Mouse (Mus musculus) forebrain, embryonic 11.5 days (tissue): Measurements from ENCODE around the gene Ubtd2. TPM values are rescaled to one million over a fixed set of nuclear protein-coding genes. Genes with fewer than 3 reads are reported as not detected.
A peak's percentile ranks its signal among the peaks of the same experiment; 100 is the strongest.

Experiments
- ATAC-seq: fragments of 200-750 bp; cut with Nextera tagmentation; replicated peaks from 2 replicates; pipeline ENCODE4 v1.8.0; 2017; ENCODE audit warnings: moderate TSS enrichment; ENCODE audit not compliant: low FRiP score
- DNase-seq: peaks from one replicate; pipeline ENCODE4 v3.0.0-alpha.2; 2017; ENCODE audit warnings: low spot score
- H3K27ac ChIP-seq: fragments of 300-500 bp; sonication (generic); 2 replicates; pipeline ENCODE4 v1.5.1; 2014; ENCODE audit warnings: low read depth, low read length
- H3K27me3 ChIP-seq: fragments of 300-500 bp; sonication (generic); 2 replicates; pipeline ENCODE4 v1.6.1; 2014; ENCODE audit warnings: mild to moderate bottlenecking, low read length, mixed read lengths; ENCODE audit not compliant: control insufficient read depth, insufficient read depth
- H3K36me3 ChIP-seq: fragments of 300-500 bp; sonication (generic); 2 replicates; pipeline ENCODE4 v1.6.1; 2014; ENCODE audit warnings: mild to moderate bottlenecking, low read length, moderate library complexity, mixed read lengths; ENCODE audit not compliant: control insufficient read depth, insufficient read depth
- H3K4me1 ChIP-seq: fragments of 300-500 bp; sonication (generic); replicated peaks from 2 replicates; pipeline ENCODE4 v1.6.1; 2014; ENCODE audit warnings: low read length, mixed read lengths; ENCODE audit not compliant: control insufficient read depth, insufficient read depth
- H3K4me2 ChIP-seq: fragments of 300-500 bp; sonication (generic); 2 replicates; pipeline ENCODE4 v1.6.1; 2014; ENCODE audit warnings: low read depth, mild to moderate bottlenecking, low read length, moderate library complexity, mixed read lengths; ENCODE audit not compliant: severe bottlenecking
- H3K4me3 ChIP-seq: fragments of 300-500 bp; sonication (generic); 2 replicates; pipeline ENCODE4 v1.5.1; 2014; ENCODE audit warnings: low read depth, low read length
- H3K9ac ChIP-seq: fragments of 300-500 bp; sonication (generic); 2 replicates; pipeline ENCODE4 v1.6.1; 2014; ENCODE audit warnings: low read length
- H3K9me3 ChIP-seq: fragments of 300-500 bp; sonication (generic); 2 replicates; pipeline ENCODE4 v1.6.1; 2016; ENCODE audit warnings: low read length, mixed read lengths; ENCODE audit not compliant: control insufficient read depth
- WGBS: fragments of 180-500 bp; shearing (Covaris S2); extraction: QIAGEN DNeasy Blood & Tissue Kit; methylation state at CpG from one replicate; pipeline ENCODE4 v1.1.7; 2014; 5-methylcytosine and 5-hydroxymethylcytosine counted together
- polyA plus RNA-seq: library from polyadenylated mRNA; unstranded; fragments of >200 nt; fragmentation: Nextera tagmentation; extraction: Ambion mirVana; gene quantifications from 2 replicates; pipeline ENCODE4 v1.2.1, GENCODE M21; 2014

Ubtd2 gene
- polyA plus RNA-seq, 1 experiment from 2014 or later, result 72.2 TPM

GRCm38 (mm10) chr11:32533482-32534261 is 78.5 kb downstream of the Ubtd2 start:
- Histone ChIP-seq H3K9me3 (no peaks in the 10 kb centered on the region), H3K27ac (no peak overlapping the region), H3K4me2 (peak overlapping the region; percentile 97), H3K4me3 (peak overlapping the region; percentile 55), H3K4me1 (peaks cover 8% of the 10 kb centered on the region; the same call in 1 of the 2 replicates), H3K27me3 (peaks cover 8% of the 10 kb centered on the region; the same call in 1 of the 2 replicates), H3K36me3 (no peaks in the 10 kb centered on the region), H3K9ac (peak overlapping the region; percentile 67)
- peak; percentile 39 for ATAC-seq
- WGBS, result 1% methylated on average over 24 of the region's 24 CpGs
- DNase-seq, result no peak

DNA sequence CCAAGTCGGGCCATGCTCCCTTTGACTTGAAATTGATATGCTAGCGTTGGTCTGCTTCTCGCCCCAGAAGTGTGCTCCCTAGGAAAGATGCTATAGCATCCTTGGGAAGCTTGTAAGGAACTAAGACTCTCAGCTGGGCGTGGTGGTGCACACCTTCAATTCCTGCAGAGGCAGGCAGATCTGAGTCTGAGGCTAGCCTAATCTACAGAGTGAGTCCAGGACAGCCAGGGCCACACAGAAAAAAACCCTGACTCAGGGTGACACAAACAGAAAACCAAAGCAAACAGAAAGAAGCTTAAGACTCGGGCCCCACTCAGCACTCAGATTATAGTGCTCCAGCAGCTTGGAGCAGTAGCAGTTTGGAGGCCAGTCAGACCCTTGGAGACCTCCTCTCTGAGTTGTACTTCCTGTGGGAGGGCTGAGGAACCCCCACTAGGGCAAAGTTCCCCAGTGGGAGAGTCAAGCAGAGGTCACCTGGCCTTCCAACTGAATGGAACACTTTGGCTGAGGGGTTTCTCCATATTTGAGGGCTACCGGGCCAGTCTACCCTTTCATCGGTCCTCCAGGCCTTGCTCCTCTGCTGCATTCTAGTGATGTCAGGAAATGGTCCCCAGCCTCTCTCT is 79.4 kb downstream of the Ubtd2 start:
- Histone ChIP-seq H3K9ac (no peak overlapping the region), H3K4me1 (peaks cover 8% of the 10 kb centered on the region; the same call in 1 of the 2 replicates), H3K27ac (no peak overlapping the region), H3K9me3 (no peaks in the 10 kb centered on the region), H3K36me3 (no peaks in the 10 kb centered on the region), H3K4me2 (no peak overlapping the region), H3K27me3 (peaks cover 8% of the 10 kb centered on the region; the same call in 1 of the 2 replicates), H3K4me3 (no peak overlapping the region)
- DNase-seq (no peak), ATAC-seq (no peak)
- WGBS, result 77% methylated on average over 7 of the region's 7 CpGs

GRCm38 (mm10) chr11:32535646-32536045 is 80.5 kb downstream of the Ubtd2 start:
- no peaks in the 10 kb centered on the region for H3K9me3 ChIP-seq
- no peak overlapping the region for H3K27ac ChIP-seq
- H3K4me3 ChIP-seq, result no peak overlapping the region
- H3K36me3 ChIP-seq, result no peaks in the 10 kb centered on the region
- DNase-seq, result no peak
- 91% methylated on average over 4 of the region's 4 CpGs for WGBS
- H3K4me1 ChIP-seq, result peaks cover 8% of the 10 kb centered on the region; the same call in 1 of the 2 replicates
- H3K4me2 ChIP-seq, result no peak overlapping the region
- H3K9ac ChIP-seq, result no peak overlapping the region
- H3K27me3 ChIP-seq, result peaks cover 8% of the 10 kb centered on the region; the same call in 1 of the 2 replicates
- ATAC-seq, result no peak

GRCm38 (mm10) chr11:32536954-32537353 is 81.8 kb downstream of the Ubtd2 start:
- H3K27ac ChIP-seq, result no peak overlapping the region
- DNase-seq (peak; percentile 82), ATAC-seq (peak; percentile 74)
- peaks cover 8% of the 10 kb centered on the region; the same call in 1 of the 2 replicates for H3K27me3 ChIP-seq
- no peaks in the 10 kb centered on the region for H3K36me3 ChIP-seq
- no peaks in the 10 kb centered on the region for H3K9me3 ChIP-seq
- H3K4me3 ChIP-seq, result no peak overlapping the region
- peaks cover 6% of the 10 kb centered on the region; the same call in 1 of the 2 replicates for H3K4me1 ChIP-seq
- no peak overlapping the region for H3K9ac ChIP-seq
- no peak overlapping the region for H3K4me2 ChIP-seq
- 24% methylated on average over 7 of the region's 7 CpGs for WGBS

DNA sequence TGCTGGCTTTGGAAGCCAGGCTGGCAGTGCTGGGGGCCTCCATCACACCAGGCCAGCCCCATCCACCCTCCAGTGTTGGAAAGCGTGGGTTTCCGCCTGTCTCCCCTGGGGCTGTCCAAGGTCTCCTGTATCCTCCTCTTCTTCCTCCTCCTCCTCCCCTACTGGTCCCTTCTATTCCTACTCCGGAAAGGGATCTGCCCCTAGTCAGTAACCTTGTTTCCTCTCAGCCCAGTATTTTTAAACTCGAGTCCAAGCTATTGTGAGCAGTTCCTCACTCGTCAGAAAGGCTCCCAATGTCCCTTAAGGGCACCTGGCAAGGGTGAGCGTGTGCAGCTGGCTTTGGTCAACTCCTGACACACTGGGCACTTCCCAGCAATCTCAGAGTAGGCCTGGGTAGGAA is 83.3 kb downstream of the Ubtd2 start:
- Histone ChIP-seq H3K4me2 (no peak overlapping the region), H3K9me3 (no peaks in the 10 kb centered on the region), H3K4me3 (no peak overlapping the region), H3K9ac (no peak overlapping the region), H3K4me1 (peaks cover 8% of the 10 kb centered on the region; the same call in 1 of the 2 replicates), H3K36me3 (no peaks in the 10 kb centered on the region), H3K27me3 (peaks cover 8% of the 10 kb centered on the region; the same call in 1 of the 2 replicates), H3K27ac (no peak overlapping the region)
- 77% methylated on average over 6 of the region's 6 CpGs for WGBS
- no peak for ATAC-seq
- DNase-seq, result no peak

DNA sequence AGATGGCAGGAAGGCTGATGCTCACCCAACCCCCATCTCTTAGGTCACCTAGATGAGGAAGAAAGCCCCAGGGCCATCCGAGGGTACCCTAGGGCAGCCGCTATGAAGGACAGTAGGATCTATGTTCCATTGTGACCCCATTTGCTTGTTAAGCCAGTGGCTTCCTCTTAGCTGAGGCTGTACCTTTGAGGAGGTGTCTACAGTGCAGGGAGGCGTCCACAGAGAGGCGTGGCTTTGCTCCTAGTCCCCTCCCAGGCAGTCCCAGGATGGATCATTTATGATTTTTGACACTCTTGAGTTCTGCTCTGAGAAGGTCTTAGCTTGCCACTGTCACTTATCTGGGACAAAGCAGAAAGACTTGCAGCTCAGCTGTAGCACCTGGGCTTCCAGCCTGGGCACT is 83.7 kb downstream of the Ubtd2 start:
- Histone ChIP-seq H3K27ac (no peak overlapping the region), H3K4me1 (peaks cover 4% of the 10 kb centered on the region; the same call in 1 of the 2 replicates)
- 81% methylated on average over 4 of the region's 4 CpGs for WGBS

GRCm38 (mm10) chr11:32539717-32540116 is 84.5 kb downstream of the Ubtd2 start:
- WGBS, result 92% methylated on average over 7 of the region's 7 CpGs
- DNase-seq (no peak), ATAC-seq (no peak)
- Histone ChIP-seq H3K9ac (no peak overlapping the region), H3K4me1 (peaks cover 2% of the 10 kb centered on the region; the same call in 1 of the 2 replicates), H3K27ac (no peak overlapping the region), H3K27me3 (0 out of 2 replicates have a peak, but pooled peaks cover 3% of the 10 kb centered on the region), H3K4me3 (no peak overlapping the region), H3K4me2 (no peak overlapping the region), H3K9me3 (no peaks in the 10 kb centered on the region), H3K36me3 (no peaks in the 10 kb centered on the region)

More for the DNA sequence above, 83.7 kb downstream of the Ubtd2 start:
- H3K4me2 ChIP-seq, result no peak overlapping the region
- no peaks in the 10 kb centered on the region for H3K36me3 ChIP-seq
- DNase-seq, result no peak
- no peak for ATAC-seq
- H3K4me3 ChIP-seq, result no peak overlapping the region
- H3K9ac ChIP-seq, result no peak overlapping the region
- H3K9me3 ChIP-seq, result no peaks in the 10 kb centered on the region
- H3K27me3 ChIP-seq, result peaks cover 6% of the 10 kb centered on the region; the same call in 1 of the 2 replicates

DNA sequence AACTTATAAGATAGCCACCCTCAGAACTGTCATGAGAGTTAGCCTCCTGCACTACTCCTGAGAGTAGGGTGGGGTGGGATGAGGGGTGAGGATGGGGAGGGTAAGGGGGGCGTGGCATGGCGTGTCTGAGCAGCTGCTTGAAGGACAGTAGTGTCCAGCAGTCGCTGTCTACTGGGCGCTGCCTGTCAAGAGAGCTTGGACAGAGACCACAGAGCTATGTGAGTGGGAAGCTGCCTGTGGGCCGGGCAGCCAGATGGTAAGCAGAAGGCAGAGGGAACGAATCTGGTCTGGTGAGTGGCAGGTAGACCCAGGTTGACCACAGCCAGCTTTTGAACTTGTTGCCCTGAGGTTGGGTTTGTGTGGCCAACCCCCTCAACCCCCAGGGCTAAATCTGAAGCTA is 85.3 kb downstream of the Ubtd2 start:
- Histone ChIP-seq H3K4me3 (no peak overlapping the region), H3K9me3 (no peaks in the 10 kb centered on the region), H3K9ac (no peak overlapping the region), H3K27ac (no peak overlapping the region), H3K27me3 (no peaks in the 10 kb centered on the region), H3K4me2 (no peak overlapping the region), H3K36me3 (no peaks in the 10 kb centered on the region), H3K4me1 (peaks cover 2% of the 10 kb centered on the region; the same call in 1 of the 2 replicates)
- 91% methylated on average over 6 of the region's 6 CpGs for WGBS
- DNase-seq, result no peak
- no peak for ATAC-seq
